Mouse (Mus musculus) myocyte (in vitro differentiated cells): ENCODE results near the gene Zfp266. TPM values are rescaled to one million over a fixed set of nuclear protein-coding genes. Genes with fewer than 3 reads are reported as not detected.
A peak's percentile ranks its signal among the peaks of the same experiment; 100 is the strongest.
"Not testable (repeated sequence)": the region's sequence is repeated elsewhere in the genome, so short reads cannot be mapped to it uniquely, and the experiment has no call there.

ENCODE experiments used
- H3K27me3 ChIP-seq: one replicate; pipeline ENCODE4 v1.6.1; 2011; ENCODE audit not compliant: control insufficient read depth, insufficient read depth, insufficient read length
- H3K36me3 ChIP-seq: one replicate; pipeline ENCODE4 v1.6.1; 2011; ENCODE audit not compliant: control insufficient read depth, insufficient read depth
- H3K4me2 ChIP-seq: one replicate; pipeline ENCODE4 v1.6.1; 2011; ENCODE audit warnings: low read depth, control low read depth
- H3K4me3 ChIP-seq: one replicate; pipeline ENCODE4 v1.5.1; 2011; ENCODE audit warnings: mild to moderate bottlenecking, control low read depth, moderate library complexity
- H3K79me2 ChIP-seq: one replicate; pipeline ENCODE4 v1.6.1; 2011; ENCODE audit not compliant: control insufficient read depth, insufficient read depth
- H3ac ChIP-seq: one replicate; pipeline ENCODE4 v1.6.1; 2011; ENCODE audit not compliant: control insufficient read depth, insufficient read length
- CEBPB ChIP-seq: IDR thresholded peaks from 2 replicates; pipeline ENCODE4 v1.6.1; 2011; ENCODE audit warnings: mild to moderate bottlenecking, moderate library complexity; ENCODE audit not compliant: poor library complexity, insufficient read depth, severe bottlenecking
- E2F4 ChIP-seq: IDR thresholded peaks from one replicate; pipeline ENCODE4 v1.6.1; 2011; ENCODE audit warnings: mild to moderate bottlenecking, control low read depth, moderate library complexity; ENCODE audit not compliant: insufficient read depth
- MAX ChIP-seq: IDR thresholded peaks from one replicate; pipeline ENCODE4 v1.6.1; 2011; ENCODE audit warnings: low read depth, mild to moderate bottlenecking, control low read depth
- MYOD1 ChIP-seq, 3 experiments: IDR thresholded peaks; one replicate each; pipeline ENCODE4 v1.6.1; 2011; ENCODE audit warnings: control low read depth in 2 of 3, low read depth in 2 of 3, mild to moderate bottlenecking in 2 of 3, moderate library complexity in 1 of 3; ENCODE audit not compliant: insufficient read length in 2 of 3, control insufficient read depth in 1 of 3
- MYOG ChIP-seq, 3 experiments: IDR thresholded peaks; one replicate each; pipeline ENCODE4 v1.6.1; 2011; ENCODE audit warnings: control low read depth in 2 of 3, low read depth in 2 of 3, mild to moderate bottlenecking in 2 of 3; ENCODE audit not compliant: insufficient read length in 2 of 3, control insufficient read depth in 1 of 3, insufficient read depth in 1 of 3
- POLR2A ChIP-seq: IDR thresholded peaks from one replicate; pipeline ENCODE4 v1.6.1; 2011; ENCODE audit warnings: low read depth, mild to moderate bottlenecking, control low read depth, moderate library complexity; ENCODE audit not compliant: insufficient read length
- POLR2AphosphoS2 ChIP-seq: IDR thresholded peaks from one replicate; pipeline ENCODE4 v1.6.1; 2011; ENCODE audit warnings: low read depth, control low read depth; ENCODE audit not compliant: insufficient read length
- REST ChIP-seq: IDR thresholded peaks from one replicate; pipeline ENCODE4 v1.6.1; 2011; ENCODE audit warnings: mild to moderate bottlenecking, control low read depth, moderate library complexity; ENCODE audit not compliant: insufficient read depth, insufficient read length
- SRF ChIP-seq: IDR thresholded peaks from one replicate; pipeline ENCODE4 v1.6.1; 2011; ENCODE audit warnings: low read depth; ENCODE audit not compliant: control insufficient read depth, insufficient read length
- TCF12 ChIP-seq: IDR thresholded peaks from one replicate; pipeline ENCODE4 v1.6.1; 2011; ENCODE audit warnings: mild to moderate bottlenecking, control low read depth; ENCODE audit not compliant: poor library complexity, insufficient read depth, severe bottlenecking
- TCF3 ChIP-seq: IDR thresholded peaks from one replicate; pipeline ENCODE4 v1.6.1; 2011; ENCODE audit warnings: low read depth, control low read depth; ENCODE audit not compliant: insufficient read length
- USF1 ChIP-seq: IDR thresholded peaks from one replicate; pipeline ENCODE4 v1.6.1; 2011; ENCODE audit warnings: low read depth, mild to moderate bottlenecking, control low read depth, moderate library complexity
- polyA plus RNA-seq: library from polyadenylated mRNA; unstranded; fragments of >200 nt; fragmentation: generic; extraction: Trizol; gene quantifications from one replicate; pipeline ENCODE4 v1.2.1, GENCODE M21; 2012; ENCODE audit warnings: missing spikeins

Zfp266 gene
- 5.8 TPM for polyA plus RNA-seq

DNA sequence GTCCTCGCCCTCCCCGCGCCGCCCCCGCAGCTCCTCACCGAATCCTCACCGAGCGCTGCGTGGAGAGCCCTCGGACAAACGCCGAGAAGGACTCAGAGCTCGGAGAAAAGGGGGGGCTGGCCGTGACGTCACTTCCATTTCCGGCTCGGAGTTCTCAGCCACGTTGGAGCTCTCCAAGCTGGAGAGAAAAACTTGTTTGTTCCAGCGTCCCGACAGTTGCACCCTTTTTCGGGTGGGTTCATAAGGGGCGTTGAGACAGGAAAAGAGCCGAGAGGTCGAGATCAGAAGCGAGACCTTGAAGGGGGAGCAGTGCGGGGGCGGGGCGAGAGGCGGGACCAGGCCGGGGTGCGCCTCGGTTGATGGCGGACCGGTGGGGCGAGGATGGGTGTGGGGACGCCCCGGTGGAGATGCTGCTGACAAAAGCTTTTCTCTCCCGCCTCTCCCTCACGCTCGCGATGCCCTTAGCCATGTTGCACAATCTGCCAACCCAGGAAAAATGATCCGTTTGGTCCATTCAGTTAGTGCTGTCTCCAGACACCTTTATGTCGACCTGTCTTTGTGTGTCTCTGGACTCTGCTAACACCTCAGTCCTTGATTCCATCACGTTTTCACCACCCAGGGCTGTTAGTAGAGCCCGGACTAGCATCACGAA, at the start of gene Zfp266:
TSS of gene Zfp266 (minus strand) at position 112 of the 652 bp plus-strand sequence.
- H3ac ChIP-seq, result peak within 1 kb of the TSS; percentile 91
- H3K4me2 ChIP-seq, result peak within 1 kb of the TSS; percentile 96
- peaks cover 4% of the 10 kb centered on the region for H3K36me3 ChIP-seq
- H3K79me2 ChIP-seq, result peaks cover 45% of the 10 kb centered on the region
- no peaks in the 10 kb centered on the region for H3K27me3 ChIP-seq
- peak within 1 kb of the TSS; percentile 83 for H3K4me3 ChIP-seq
- TF ChIP-seq POLR2A (peak; percentile 62), TCF3 (no peak), POLR2AphosphoS2 (peak; percentile 36), MAX (peak; percentile 7)

DNA sequence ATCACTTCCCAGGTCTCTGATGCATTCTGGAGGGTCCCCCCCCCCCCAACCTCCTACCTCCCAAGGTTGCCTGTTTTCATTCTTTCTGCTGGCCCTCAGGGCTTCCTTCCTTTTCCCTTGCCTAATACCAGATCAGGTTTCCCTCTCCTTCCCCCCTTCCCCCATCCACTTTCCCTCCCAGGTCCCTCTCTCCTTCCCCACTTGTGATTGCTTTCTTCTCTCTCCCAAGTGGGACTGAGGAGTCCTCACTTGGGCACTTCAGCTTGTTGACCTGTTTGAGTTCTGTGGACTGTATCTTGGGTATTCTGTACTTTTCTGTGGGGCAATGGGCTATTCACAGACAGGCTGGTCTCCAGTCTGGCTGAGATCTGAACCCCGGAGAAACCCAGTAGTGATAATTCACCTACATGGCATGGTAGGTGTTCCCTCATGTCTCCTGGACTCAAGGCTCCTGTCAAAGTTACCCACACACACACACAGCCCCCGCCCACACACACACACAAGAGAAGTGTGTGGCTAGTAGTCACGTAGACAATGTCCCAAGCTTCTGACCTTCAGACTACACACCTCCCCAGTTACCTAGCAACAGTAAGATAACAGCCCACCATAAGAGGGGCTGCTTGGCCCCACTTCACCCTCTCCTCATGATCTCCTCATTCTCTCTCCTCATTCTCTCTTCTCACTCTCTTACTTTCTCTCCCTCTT, 44.3 kb upstream of the Zfp266 start:
- H3ac ChIP-seq, H3K79me2 ChIP-seq, H3K27me3 ChIP-seq, H3K4me3 ChIP-seq, H3K4me2 ChIP-seq, H3K36me3 ChIP-seq: not testable (repeated sequence)

DNA sequence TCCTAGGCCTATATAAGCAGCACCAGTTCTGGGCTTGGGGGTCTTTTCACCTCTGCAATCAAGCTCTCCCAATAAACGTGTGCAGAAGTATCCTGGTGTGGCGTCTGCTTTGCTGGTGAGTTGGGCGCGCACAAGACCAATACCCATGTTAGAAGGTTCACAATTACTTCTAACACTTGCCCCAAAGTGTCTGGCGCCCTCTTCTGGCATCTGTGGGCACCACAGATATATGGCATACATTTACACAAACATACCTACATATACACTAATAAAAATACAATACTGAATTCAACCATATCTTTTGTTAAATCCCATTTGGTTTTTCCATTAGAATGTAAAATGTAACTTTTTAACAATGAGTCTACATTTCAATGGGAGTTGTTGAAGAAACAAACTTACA, 41.0 kb upstream of the Zfp266 start:
- H3K4me3 ChIP-seq, result no peak overlapping the region
- H3K4me2 ChIP-seq, result no peak overlapping the region
- H3K36me3 ChIP-seq, result no peaks in the 10 kb centered on the region
- no peak overlapping the region for H3ac ChIP-seq
- no peaks in the 10 kb centered on the region for H3K27me3 ChIP-seq
- TF ChIP-seq E2F4 (no peak), MYOG (IDR thresholded peaks at IDR 0.05; ENCODE audit: control insufficient read depth in 1 of 3, insufficient read depth in 1 of 3, insufficient read length in 2 of 3, low read depth in 2 of 3) (no peak), MYOD1 (IDR thresholded peaks at IDR 0.05; ENCODE audit: control insufficient read depth in 1 of 3, insufficient read length in 2 of 3, low read depth in 2 of 3) (no peak), TCF12 (no peak), SRF (no peak), MAX (no peak), CEBPB (no peak), REST (no peak), POLR2AphosphoS2 (no peak), USF1 (no peak), POLR2A (no peak), TCF3 (no peak)
- no peaks in the 10 kb centered on the region for H3K79me2 ChIP-seq

DNA sequence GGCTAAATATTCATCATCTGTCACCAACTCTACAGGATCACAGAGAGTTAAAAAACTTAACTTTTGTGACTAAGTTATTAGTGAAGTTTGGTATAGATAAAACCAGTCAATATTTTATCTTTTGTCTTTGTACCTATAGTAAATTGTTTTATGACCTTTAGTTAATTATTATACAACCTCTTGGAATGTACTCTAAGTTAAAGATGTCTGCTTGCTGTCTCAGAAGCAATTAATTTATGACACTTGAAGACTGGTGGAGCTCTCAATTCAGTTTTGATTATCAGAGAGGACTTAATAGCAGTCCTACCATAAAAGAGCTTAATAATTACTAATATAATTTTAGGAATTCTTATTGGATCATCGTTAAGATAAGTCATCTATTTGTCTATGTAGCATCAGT, 31.5 kb upstream of the Zfp266 start:
- no peak for TF ChIP-seq SRF
- TF ChIP-seq POLR2AphosphoS2, result no peak
- TF ChIP-seq USF1, result no peak
- no peak for TF ChIP-seq CEBPB
- no peak for TF ChIP-seq MYOG (IDR thresholded peaks at IDR 0.05; ENCODE audit: control insufficient read depth in 1 of 3, insufficient read depth in 1 of 3, insufficient read length in 2 of 3, low read depth in 2 of 3)
- TF ChIP-seq MAX, result no peak
- TF ChIP-seq MYOD1 (IDR thresholded peaks at IDR 0.05; ENCODE audit: control insufficient read depth in 1 of 3, insufficient read length in 2 of 3, low read depth in 2 of 3), result no peak
- no peak for TF ChIP-seq POLR2A
- TF ChIP-seq REST, result no peak
- TF ChIP-seq TCF3, result no peak
- no peak for TF ChIP-seq E2F4
- TF ChIP-seq TCF12, result no peak
- Histone ChIP-seq H3ac (no peak overlapping the region), H3K36me3 (no peaks in the 10 kb centered on the region), H3K4me3 (no peak overlapping the region), H3K4me2 (no peak overlapping the region), H3K79me2 (no peaks in the 10 kb centered on the region), H3K27me3 (peaks cover 8% of the 10 kb centered on the region)

DNA sequence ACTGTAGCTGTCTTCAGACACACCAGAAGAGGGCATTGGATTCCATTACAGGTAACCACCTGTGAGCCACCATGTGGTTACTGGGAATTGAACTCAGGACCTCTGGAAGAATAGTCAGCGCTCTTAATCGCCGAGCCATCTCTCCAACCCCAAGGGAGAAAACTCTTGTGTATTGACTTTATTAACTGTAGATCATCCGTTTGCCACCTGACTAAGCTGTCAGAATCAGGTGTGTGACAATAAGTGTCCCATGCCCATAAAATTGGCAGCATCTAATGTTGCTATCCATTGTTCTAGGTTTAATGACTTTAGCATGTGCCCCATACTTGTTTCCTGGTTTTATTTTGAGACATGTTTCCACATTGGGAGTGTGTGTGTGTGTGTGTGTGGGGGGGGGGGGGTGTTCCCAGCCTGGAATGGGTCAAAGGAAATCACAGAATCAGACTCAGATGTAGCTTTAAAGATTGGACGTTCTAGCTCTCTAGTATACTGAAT, 30.6 kb upstream of the Zfp266 start:
- Histone ChIP-seq H3K79me2 (no peaks in the 10 kb centered on the region), H3K27me3 (peaks cover 8% of the 10 kb centered on the region), H3ac (no peak overlapping the region), H3K4me2 (no peak overlapping the region), H3K4me3 (no peak overlapping the region), H3K36me3 (no peaks in the 10 kb centered on the region)
- TF ChIP-seq REST, result no peak
